Mouse (Mus musculus): ENCODE data around the gene Zfp459.
"Not testable (repeated sequence)": the region's sequence is repeated elsewhere in the genome, so short reads cannot be mapped to it uniquely, and the experiment has no call there.

The Zfp459 gene

GRCm38 (mm10) chr13:67421207-67421857 is at the start of gene Zfp459:
Gene Zfp459, minus strand, starts transcription at chr13:67421418.
- in situ Hi-C loops (cut with MboI, MseI): no loop called here

GRCm38 (mm10) chr13:67469274-67469673 is 48.1 kb upstream of the Zfp459 start:
- in situ Hi-C loops (cut with MboI, MseI): no loop called here

- in situ Hi-C loops (cut with MboI, MseI): not testable (repeated sequence)
Measured at GRCm38 (mm10) chr13:67463506-67464185, 42.4 kb upstream of the Zfp459 start.

- in situ Hi-C loops (cut with MboI, MseI): no loop called here
Measured at GRCm38 (mm10) chr13:67452021-67452309, 30.7 kb upstream of the Zfp459 start.

GRCm38 (mm10) chr13:67451172-67452020 is 30.2 kb upstream of the Zfp459 start, which contains the start of gene Zfp874a:
Gene Zfp874a, minus strand, starts transcription at chr13:67451624.
- in situ Hi-C loops (cut with MboI, MseI): no loop called here

GRCm38 (mm10) chr13:67437095-67437494 is 15.9 kb upstream of the Zfp459 start:
- in situ Hi-C loops (cut with MboI, MseI): not testable (repeated sequence)

GRCm38 (mm10) chr13:67428116-67428515 is 6.9 kb upstream of the Zfp459 start:
- in situ Hi-C loops (cut with MboI, MseI): no loop called here

GRCm38 (mm10) chr13:67425699-67426098 is 4.5 kb upstream of the Zfp459 start:
- in situ Hi-C loops (cut with MboI, MseI): not testable (repeated sequence)

GRCm38 (mm10) chr13:67422532-67422931 is 1.3 kb upstream of the Zfp459 start:
- in situ Hi-C loops (cut with MboI, MseI): not testable (repeated sequence)

GRCm38 (mm10) chr13:67420558-67421206 is 536 bp downstream of the Zfp459 start:
- in situ Hi-C loops (cut with MboI, MseI): no loop called here

- in situ Hi-C loops (cut with MboI, MseI): no loop called here
Measured at GRCm38 (mm10) chr13:67416811-67417210, 4.4 kb downstream of the Zfp459 start.

GRCm38 (mm10) chr13:67415759-67416158 is 5.5 kb downstream of the Zfp459 start:
- in situ Hi-C loops (cut with MboI, MseI): no loop called here

GRCm38 (mm10) chr13:67413634-67414033 is 7.6 kb downstream of the Zfp459 start:
- in situ Hi-C loops (cut with MboI, MseI): not testable (repeated sequence)

- in situ Hi-C loops (cut with MboI, MseI): not testable (repeated sequence)
Measured at GRCm38 (mm10) chr13:67399183-67399903, 21.9 kb downstream of the Zfp459 start, which contains the start of gene Zfp429. Gene Zfp429, minus strand, starts transcription at chr13:67399819.

- in situ Hi-C loops (cut with MboI, MseI): not testable (repeated sequence)
Measured at GRCm38 (mm10) chr13:67376255-67376654, 45.0 kb downstream of the Zfp459 start.

- in situ Hi-C loops (cut with MboI, MseI): not testable (repeated sequence)
Measured at GRCm38 (mm10) chr13:67375050-67375911, 45.9 kb downstream of the Zfp459 start, which contains the start of the genes Gm28041 and Zfp456. Gene Gm28041, minus strand, starts transcription at chr13:67375733. Gene Zfp456, minus strand, starts transcription at chr13:67375810.

GRCm38 (mm10) chr13:67360131-67360744 is 61.0 kb downstream of the Zfp459 start, which contains the start of the genes Gm28044 and Zfp953:
Gene Gm28044, minus strand, starts transcription at chr13:67360536.
Gene Zfp953, minus strand, starts transcription at chr13:67360605.
- in situ Hi-C loops (cut with MboI, MseI): loop anchor here (10.0 kb wide), 1 partner anchor 165 kb away; the partner anchor contains the start of genes Gm26965 and Zfp87
